Mouse (Mus musculus) yolk sac, embryonic 10.5 days (tissue): ENCODE measurements around the gene 5031439G07Rik.
A peak's percentile ranks its signal among the peaks of the same experiment; 100 is the strongest.
"Not testable (repeated sequence)": the region's sequence is repeated elsewhere in the genome, so short reads cannot be mapped to it uniquely, and the experiment has no call there.

ENCODE experiments used
- DNase-seq: peaks from one replicate; pipeline ENCODE4 v3.0.0-alpha.2; 2017; ENCODE audit warnings: low spot score

5031439G07Rik gene

DNA sequence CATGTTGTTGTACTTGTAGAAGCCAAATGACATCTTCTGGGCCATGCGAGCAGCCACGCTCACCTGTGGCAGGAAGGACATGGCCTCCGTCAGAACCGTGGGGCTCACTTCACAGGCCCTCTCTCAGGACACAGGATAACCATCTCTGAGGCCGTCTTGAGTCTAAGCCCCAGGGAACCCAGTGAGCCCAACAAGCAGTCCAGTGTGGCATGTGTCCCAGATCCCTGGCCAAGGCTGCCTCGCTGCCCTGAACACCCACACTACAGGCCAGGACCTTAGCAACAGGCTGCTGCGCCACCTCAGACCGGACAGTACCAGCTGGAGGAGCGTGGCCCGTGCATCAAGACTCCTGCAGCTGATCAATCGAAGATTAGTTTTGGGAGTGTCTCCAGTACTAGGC is 35.1 kb downstream of the 5031439G07Rik start:
- DNase-seq = no peak

GRCm38 (mm10) chr15:84950053-84950452 is 38.3 kb downstream of the 5031439G07Rik start:
- no peak for DNase-seq

DNA sequence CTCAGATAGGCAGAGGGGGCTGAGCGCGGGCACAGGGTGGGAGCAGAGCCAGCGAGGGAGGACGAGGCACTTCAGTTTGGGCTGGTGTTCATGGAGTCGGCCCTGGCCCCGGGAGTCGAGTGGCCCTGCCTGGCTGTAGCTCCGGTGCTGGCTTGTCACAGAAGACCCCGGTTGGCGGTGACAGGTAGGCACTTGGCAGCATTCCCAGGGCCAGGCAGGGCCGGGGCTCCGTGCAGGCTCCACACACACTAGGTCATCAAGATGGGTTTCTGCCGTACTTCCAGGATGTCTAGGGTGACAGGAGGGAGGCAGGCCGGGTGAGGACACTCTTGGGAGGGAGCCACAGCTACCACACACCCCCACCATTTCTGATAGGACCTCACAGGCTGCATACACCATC is 39.4 kb downstream of the 5031439G07Rik start:
- DNase-seq = no peak

DNA sequence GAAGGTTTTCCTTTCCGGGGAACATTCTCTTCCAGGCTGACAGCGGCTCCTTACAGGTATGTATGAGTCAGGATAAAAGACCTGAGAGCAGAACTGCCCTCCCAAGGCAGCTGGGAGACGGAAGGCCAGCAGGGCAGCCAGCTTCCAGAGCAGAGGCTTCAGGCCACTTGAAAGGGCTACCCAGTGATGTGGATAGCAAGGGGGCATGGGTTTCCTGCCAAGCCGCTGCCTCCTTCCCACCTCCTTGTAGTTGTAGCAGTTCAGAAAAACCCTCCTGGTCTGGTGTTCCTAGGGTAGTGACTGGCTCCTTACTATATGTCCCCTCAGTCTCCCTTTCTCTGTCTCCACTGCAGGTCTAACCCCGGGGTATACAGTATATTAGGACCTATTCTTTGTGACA is 44.0 kb downstream of the 5031439G07Rik start:
- DNase-seq = no peak

DNA sequence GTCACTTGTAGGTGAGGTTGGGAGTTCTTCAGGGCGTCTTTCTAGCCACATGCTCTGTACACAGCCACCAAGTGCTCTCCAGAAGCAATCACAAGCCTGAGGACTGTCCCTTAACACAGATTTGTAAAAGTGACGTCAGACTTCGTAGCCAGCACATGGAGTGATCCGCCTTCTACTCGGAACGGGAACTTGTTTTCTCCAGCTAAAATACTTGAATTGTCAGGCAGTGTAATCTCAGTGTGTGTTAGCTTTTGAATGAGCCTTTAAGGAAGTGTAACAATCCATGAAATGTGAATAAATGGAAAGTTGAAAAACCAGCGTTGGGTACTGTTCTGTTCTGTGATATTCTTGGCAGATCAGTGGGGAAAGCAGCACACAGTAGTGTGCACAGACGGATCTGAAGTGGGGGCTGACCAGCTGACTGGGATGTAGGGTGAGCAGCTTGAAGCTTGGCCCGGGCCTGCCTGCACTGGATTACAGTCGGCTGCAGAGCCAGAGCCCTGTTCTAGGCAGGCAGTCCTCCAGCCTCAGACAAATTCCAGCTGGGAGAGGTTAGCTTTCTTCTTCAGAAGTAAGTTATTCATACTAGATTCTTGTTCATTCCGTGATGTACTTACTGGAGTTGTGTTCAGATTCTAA is 45.6 kb downstream of the 5031439G07Rik start:
- DNase-seq = no peak

GRCm38 (mm10) chr15:84940102-84940501 is 48.2 kb downstream of the 5031439G07Rik start:
- no peak for DNase-seq

GRCm38 (mm10) chr15:84934901-84935300 is 53.5 kb downstream of the 5031439G07Rik start:
- DNase-seq = no peak

GRCm38 (mm10) chr15:84932351-84932750 is 56.0 kb downstream of the 5031439G07Rik start:
- DNase-seq = no peak

DNA sequence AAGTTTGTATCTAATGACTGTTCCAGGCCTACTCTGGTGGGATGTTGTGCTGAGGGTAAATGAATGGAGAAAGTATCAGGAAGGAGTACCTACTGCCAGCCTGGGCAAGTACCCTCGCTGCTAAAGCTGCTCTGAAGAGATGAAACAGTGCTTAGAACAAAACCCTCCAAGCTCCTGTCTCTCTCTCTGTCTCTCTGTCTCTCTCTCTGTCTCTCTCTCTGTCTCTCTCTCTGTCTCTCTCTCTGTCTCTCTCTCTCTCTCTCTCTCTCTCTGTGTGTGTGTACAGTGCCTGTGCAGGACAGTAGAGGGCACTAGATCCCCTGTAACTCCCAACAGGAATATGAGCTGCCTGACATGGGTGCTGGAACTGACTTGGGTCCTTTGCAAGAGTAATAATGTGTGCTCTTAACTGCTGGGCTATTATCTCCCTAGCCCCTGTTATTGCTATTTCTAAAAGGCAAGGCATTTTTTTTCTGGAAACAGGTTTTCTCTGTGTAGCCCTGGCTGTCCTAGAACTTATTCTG is 62.8 kb downstream of the 5031439G07Rik start:
- no peak for DNase-seq

GRCm38 (mm10) chr15:84924781-84925315 is 63.5 kb downstream of the 5031439G07Rik start:
- peak; percentile 43 for DNase-seq

DNA sequence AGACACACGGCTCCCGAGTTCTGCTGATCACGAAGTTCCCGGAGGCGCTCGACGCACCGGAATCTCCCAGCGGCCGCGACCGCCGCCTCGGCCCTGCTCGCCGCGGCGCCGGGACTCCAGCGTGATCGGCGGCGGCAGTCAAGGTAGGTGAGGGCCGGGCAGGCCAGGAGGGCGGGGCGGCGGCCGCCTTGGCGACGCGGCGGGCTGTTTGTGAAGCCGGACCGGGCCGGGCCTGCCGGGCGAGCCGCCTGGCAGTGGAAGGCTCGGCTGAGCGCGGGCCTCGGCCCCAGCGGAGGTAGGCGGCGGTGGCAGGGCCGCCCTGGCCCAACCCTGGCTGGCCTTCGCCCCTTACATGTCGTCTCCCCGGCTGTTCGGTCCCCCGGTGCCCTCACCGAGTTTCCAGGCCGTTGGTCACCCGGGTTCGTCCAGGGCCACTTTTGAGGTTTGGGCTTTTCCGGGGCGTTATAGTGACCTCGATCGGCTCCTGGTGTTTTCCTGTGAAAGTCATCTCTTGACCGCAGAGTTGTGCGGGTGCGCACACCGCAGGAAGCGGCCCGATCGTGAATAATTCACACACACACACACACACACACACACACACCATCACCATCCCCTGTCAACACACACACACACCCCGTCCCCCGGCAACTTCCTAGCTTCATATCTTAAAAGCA is 64.7 kb downstream of the 5031439G07Rik start:
- no peak for DNase-seq

DNA sequence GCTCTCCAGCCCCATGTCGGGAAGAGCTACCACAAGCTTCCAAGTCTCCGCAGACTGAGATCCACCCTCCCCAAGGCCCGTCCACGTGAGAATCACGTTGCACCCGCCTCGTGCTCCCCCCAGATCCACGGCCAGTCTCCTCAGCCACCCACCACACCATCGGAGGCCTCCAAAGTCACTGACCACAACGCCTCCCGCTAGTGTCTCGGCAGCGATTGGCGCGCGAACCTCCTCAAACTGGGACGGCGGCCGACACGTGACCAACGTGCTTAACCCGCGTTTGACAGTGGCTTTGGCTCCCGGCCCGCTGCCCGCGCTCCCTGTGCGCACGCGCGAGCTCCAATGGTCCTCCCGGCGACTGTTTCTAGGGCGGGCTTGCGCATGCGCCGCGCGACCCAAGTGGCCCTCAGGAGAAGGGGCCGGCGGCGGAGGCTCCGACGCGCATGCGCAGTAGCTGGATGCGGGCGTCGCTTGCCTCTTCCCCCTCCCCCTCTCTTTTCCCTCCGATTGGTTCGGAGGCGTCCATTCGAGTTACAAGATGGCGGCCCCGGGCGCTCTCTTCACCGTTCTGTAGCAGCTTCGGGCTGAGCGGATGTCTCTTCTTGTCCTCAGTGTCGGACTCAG is 65.4 kb downstream of the 5031439G07Rik start, which contains the start of gene Nup50:
TSS of gene Nup50 (plus strand) at position 528 of the 624 bp plus-strand sequence.
- peak; percentile 99 for DNase-seq

DNA sequence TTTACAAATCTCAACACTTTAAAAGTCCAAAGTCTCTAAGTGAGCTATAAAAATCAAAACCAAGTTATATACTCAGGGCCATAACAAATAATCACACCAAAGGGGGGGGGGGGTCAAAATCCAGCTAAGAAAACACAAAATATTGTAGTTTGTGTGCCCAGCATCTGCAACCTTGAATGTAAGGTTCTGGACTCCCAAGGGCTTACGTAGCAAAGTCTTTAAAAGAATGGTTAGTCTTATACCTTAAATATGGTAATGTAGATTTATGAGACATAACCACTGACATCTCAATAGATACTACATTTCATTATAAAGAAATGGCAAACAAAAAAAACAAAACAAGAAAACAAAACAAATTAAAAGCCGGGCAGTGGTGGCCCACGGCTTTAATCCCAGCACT is 68.4 kb downstream of the 5031439G07Rik start, which contains the start of gene Gm29666:
TSS of gene Gm29666 (minus strand) at position 101 of the 400 bp plus-strand sequence.
- no peak for DNase-seq

GRCm38 (mm10) chr15:84913201-84913600 is 75.2 kb downstream of the 5031439G07Rik start:
- DNase-seq = no peak

GRCm38 (mm10) chr15:84903843-84904385 is 84.4 kb downstream of the 5031439G07Rik start:
- DNase-seq = no peak

- no peak for DNase-seq
Observed at GRCm38 (mm10) chr15:84898077-84898476, 90.3 kb downstream of the 5031439G07Rik start.

GRCm38 (mm10) chr15:84896664-84897063 is 91.7 kb downstream of the 5031439G07Rik start:
- DNase-seq = no peak

- DNase-seq = not testable (repeated sequence)
Observed at GRCm38 (mm10) chr15:84896216-84896615, 92.1 kb downstream of the 5031439G07Rik start.
